Mouse (Mus musculus): ENCODE measurements around the gene Stk40.
"Not testable (repeated sequence)": the region's sequence is repeated elsewhere in the genome, so short reads cannot be mapped to it uniquely, and the experiment has no call there.

DNA sequence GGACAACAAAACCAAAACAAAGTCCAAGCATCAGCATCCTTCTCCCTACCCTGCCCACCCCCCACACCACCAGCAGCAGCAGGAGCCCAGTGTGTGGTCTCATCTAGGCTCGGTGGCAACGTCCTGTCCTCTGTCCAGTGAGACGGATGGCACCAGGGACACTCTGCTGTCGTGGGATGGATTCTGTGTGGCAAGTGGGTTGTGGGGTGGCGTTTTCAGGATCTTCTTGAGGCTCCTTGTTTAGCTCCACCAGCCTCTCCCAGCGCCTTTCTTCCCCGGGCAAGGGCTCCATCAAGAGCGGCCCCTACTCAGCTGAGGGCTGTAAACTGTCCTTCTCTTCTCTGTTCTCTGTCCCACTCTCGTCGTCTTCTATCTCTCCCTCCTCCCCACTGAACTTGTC, 61.3 kb downstream of the Stk40 start:
- TF ChIP-seq EP300, CTCF (IDR thresholded peaks at IDR 0.05): not testable (repeated sequence)
